Mouse (Mus musculus): ENCODE measurements at regions not wholly inside any gene's neighbourhood (a gene's known extent, or its start where the extent isn't known, plus 50 kb on each side); places are given as distances from the start of the nearest gene placed in this dataset.

DNA sequence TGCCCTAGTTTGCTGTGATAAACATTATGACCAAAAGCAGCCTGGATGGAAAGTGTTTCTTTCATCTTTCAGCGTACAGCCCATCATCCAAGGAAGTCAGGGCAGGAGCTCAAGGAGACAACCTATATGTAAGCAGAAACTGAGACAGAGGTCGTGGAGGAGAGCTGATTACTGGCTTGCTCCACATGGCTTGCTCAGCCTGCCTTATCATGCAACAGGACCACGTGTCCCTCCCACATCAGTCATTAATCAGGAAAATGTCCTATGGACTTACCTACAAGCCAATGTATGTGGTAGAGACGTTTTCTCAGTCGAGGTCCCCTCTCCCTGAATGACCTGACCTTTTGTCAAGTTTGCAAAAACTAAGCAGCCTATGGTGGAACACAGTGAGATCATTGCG is 123.7 kb upstream of the Rnaseh2b start:
- no peak for DNase-seq (ENCODE audit: extremely low spot score, low read depth, low spot score)

- DNase-seq (ENCODE audit: extremely low spot score, low read depth, low spot score), result no peak
These were observed 122.0 kb upstream of the Rnaseh2b start for GRCm38 (mm10) chr14:62170385-62170784.

DNA sequence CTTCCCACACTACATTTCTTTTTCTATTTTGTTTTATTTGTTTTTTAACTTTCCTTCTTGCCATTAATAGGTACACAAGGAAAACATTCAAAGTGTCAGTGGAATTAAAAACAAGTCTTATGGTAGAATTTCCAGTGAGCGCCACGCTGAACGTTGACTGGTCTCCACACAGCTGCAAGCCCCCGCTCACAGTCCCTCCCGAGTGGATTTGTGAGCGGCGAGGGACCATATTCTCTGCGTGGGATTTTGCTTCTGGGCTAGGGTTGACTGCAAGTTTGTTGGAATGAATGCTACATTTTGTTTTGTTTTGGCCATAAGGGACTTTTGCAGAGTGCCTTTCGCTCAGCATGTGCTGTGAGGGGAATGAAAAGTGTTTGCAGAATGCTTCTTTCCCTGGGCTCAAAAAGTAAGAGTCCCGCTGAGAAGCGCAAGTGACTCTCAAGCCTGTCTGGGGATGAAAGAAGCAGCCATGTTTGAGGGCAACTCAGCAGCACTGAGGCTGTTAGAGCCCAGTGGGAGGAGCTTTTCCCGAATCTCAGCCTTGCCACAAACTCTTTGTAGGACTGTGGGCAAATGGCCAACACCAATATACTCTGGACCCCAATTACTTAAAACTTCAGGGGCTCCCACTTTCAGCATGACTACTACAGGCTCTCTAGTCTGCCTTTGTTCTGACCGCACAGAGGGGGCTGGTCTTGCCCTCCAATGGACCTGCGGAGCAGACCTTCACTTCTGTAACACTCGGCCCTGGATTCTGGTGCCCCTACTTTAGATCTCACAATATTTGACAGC is 120.9 kb upstream of the Rnaseh2b start:
- DNase-seq (ENCODE audit: extremely low spot score, low read depth, low spot score), result no peak

DNA sequence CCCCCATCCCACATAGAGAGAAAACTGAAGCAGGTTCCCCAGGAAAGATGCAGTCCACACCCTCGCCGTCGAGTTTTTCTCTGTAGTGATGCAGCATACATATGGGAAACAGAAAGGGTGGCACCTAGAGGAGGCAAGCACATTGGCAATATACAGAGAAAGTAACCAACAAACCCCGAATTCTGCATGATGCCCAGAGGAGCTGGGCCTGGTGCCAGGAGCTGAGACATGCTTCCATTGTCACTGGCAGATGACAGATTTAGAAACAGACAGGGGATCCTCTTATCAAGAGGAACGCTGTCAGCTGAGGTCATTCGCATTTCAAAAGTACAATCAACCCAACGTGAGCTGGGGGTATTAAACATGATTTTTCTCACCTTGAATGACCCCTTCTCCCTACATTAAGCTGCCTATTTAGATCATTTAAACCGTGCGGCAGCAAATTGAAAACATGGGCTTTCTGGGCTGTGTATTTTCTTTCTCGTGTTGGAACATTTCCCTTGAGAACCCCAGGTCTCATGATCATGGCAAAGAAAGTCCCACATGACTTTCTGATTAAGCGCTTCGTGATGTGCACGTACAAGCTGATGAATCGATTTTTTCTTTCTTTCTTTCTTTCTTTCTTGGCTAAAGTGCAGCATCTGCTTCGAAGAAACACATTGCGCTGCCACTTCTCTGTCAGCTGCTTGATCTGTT is 118.4 kb upstream of the Rnaseh2b start:
- DNase-seq (ENCODE audit: extremely low spot score, low read depth, low spot score), result no peak

- no peak for DNase-seq (ENCODE audit: extremely low spot score, low read depth, low spot score)
These were observed 116.9 kb upstream of the Rnaseh2b start for GRCm38 (mm10) chr14:62175384-62176048.

GRCm38 (mm10) chr14:62177509-62177908 is 114.9 kb upstream of the Rnaseh2b start:
- DNase-seq (ENCODE audit: extremely low spot score, low read depth, low spot score), result no peak

GRCm38 (mm10) chr14:62187360-62187759 is 105.0 kb upstream of the Rnaseh2b start:
- no peak for DNase-seq (ENCODE audit: extremely low spot score, low read depth, low spot score)

DNA sequence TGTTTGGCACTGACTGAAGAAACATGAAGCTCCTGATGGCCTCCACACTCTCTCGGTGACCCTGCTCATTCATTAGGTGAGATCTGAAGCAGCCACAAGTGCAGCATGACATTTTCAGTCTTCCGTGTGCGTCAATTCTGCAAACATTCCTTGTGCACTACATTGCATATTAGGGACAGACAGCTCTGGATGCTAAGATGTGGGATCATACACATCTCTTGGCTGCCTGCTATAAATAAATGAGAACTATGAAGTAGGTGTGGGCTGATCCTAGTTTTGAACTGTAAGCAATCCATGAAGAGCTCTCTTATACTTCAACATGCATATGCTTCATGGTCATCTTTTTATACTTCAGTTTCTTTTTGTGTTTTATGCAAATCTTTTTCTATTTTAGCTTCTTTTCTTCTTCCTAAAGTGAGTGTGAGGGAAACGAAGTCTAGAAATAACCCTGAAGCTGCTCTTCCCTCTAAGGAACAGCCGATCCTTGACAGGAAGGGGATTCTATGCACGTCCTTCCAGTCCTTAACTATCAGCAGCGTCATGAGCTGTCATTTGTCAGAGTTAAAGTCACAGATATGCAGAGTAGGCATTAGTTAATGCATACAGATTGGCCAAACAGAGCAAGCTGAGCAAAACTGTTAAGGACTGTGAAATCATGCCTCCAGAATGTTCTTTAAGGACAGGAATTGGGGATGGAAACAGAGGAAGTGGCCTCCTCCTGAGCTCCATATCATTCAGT is 104.1 kb upstream of the Rnaseh2b start:
- DNase-seq (ENCODE audit: extremely low spot score, low read depth, low spot score), result no peak

DNA sequence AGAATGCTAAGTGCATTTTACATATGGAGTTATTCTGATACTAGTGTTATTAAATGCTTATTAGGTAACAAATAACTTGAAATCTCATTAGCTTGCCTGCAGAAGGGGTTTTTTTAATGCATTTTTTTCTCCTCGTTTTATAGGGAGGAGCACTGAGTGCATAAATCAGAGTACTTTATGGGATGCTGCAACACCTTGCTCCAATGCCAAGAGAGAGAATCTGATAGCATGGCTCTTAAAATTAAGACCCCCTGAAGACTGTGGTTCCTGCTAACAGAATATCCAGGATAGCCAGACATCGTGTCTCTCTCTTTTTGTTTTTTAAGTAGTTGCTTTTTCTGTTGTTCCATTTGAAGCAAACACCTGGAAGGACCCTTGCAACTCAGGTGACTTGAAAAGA is 100.8 kb upstream of the Rnaseh2b start:
- DNase-seq (ENCODE audit: extremely low spot score, low read depth, low spot score), result no peak

GRCm38 (mm10) chr14:62192814-62193213 is 99.6 kb upstream of the Rnaseh2b start:
- DNase-seq (ENCODE audit: extremely low spot score, low read depth, low spot score), result no peak

DNA sequence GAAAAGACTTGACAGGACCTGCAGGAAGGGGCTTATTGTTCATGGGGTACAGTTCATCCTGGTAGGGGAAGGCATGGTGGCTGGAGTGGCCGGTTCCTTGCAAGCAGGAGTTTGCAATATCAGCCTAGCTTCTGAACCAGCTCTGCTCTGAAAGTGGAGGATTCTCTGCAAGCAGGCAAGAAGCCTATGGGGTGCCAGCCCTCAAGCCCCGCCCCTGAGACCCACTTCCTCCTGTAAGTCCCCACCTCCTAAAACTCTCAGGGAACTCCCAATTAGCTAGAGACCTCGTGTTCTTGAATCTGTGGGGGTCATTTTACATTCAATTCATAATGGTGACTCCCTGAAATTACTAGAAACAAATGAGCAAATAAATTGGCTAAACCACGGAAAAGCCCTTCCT is 99.0 kb upstream of the Rnaseh2b start:
- DNase-seq (ENCODE audit: extremely low spot score, low read depth, low spot score), result no peak

GRCm38 (mm10) chr14:62196776-62197175 is 95.6 kb upstream of the Rnaseh2b start:
- no peak for DNase-seq (ENCODE audit: extremely low spot score, low read depth, low spot score)

DNA sequence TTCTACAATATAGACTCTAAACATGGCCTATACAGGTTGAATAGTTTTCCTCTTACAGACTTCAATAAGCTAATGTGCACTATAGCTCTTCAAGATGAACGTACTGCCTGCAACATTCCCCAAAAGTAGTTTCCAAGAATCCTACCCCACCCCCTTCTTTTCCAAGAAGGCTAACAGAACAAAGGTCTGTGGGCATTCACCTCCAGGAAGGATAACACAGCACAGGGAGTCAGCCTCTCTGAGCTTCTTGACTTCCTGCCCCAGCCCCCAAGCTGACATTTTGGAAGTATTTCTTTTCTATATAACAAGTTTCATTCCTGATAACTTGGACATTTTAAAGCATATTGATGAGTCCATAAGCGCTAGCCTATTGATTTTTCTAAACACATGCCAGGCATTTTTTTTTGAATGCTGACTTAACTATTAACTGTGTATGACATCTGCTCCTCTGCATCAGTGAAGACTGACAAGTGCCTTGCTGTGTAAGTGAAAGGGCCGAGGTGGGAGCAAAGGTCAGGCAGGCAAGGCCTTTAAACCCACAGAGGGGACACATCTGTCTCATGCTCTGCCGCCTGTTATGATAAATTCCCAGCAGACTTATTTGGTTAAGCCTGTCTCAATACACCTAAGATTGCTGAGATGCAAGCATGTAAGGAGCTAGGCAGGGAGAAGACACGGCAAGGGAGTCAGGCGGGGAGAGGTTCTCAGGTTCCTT is 93.8 kb upstream of the Rnaseh2b start:
- no peak for DNase-seq (ENCODE audit: extremely low spot score, low read depth, low spot score)

GRCm38 (mm10) chr14:62215071-62215470 is 77.3 kb upstream of the Rnaseh2b start:
- no peak for DNase-seq (ENCODE audit: extremely low spot score, low read depth, low spot score)

- DNase-seq (ENCODE audit: extremely low spot score, low read depth, low spot score), result no peak
These were observed 75.4 kb upstream of the Rnaseh2b start for GRCm38 (mm10) chr14:62216995-62217394.

- DNase-seq (ENCODE audit: extremely low spot score, low read depth, low spot score), result no peak
These were observed 74.4 kb upstream of the Rnaseh2b start for GRCm38 (mm10) chr14:62217971-62218370.

GRCm38 (mm10) chr14:62218716-62219115 is 73.7 kb upstream of the Rnaseh2b start:
- no peak for DNase-seq (ENCODE audit: extremely low spot score, low read depth, low spot score)

GRCm38 (mm10) chr14:62220770-62221169 is 71.6 kb upstream of the Rnaseh2b start:
- no peak for DNase-seq (ENCODE audit: extremely low spot score, low read depth, low spot score)

Data from hindlimb bud, embryonic 11.5 days (tissue).